Mouse (Mus musculus): ENCODE data around the gene Mdm1. TPM values are rescaled to one million over a fixed set of nuclear protein-coding genes. Genes with fewer than 3 reads are reported as not detected.
"Not testable (repeated sequence)": the region's sequence is repeated elsewhere in the genome, so short reads cannot be mapped to it uniquely, and the experiment has no call there.

Mdm1 gene
- polyA plus RNA-seq, 1 experiment from 2014 or later: 34.1 TPM

DNA sequence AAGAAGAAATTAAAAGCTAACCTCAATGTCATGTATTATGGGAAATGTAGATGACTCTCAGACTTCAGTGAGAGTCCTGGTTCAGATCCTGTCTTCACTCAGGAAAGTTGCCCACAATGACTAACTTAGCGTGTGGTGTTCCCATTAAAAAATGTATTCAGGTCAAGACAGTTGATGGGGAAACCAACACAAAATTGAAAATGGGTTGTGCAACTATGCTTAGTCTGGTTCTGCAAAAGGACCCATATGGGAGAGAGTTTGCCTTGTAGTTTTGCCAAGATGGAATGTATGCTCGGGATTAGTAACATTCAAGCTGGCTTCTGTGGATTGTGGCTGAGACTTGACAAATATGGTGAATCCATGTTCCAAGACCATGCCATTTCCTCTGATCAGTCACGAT is 31.3 kb downstream of the Mdm1 start:
- Histone ChIP-seq H3K4me3 (ENCODE audit: low read depth, low read length) (no peak overlapping the region), H3K27me3 (ENCODE audit: control insufficient read depth, insufficient read depth, low read length) (no peaks in the 10 kb centered on the region), H3K36me3 (ENCODE audit: control insufficient read depth, insufficient read depth, low read length) (no peaks in the 10 kb centered on the region), H3K9me3 (ENCODE audit: control insufficient read depth, low read length) (no peaks in the 10 kb centered on the region), H3K4me1 (ENCODE audit: control insufficient read depth, insufficient read depth, low read length) (no peaks in the 10 kb centered on the region), H3K9ac (replicated peaks; ENCODE audit: low read depth, low read length) (no peak overlapping the region), H3K4me2 (ENCODE audit: low read depth, low read length) (no peak overlapping the region), H3K27ac (ENCODE audit: low read depth, low read length) (no peak overlapping the region)
- ATAC-seq (ENCODE audit: low read depth): no peak
- WGBS: 95% methylated on average over 3 of the region's 3 CpGs

DNA sequence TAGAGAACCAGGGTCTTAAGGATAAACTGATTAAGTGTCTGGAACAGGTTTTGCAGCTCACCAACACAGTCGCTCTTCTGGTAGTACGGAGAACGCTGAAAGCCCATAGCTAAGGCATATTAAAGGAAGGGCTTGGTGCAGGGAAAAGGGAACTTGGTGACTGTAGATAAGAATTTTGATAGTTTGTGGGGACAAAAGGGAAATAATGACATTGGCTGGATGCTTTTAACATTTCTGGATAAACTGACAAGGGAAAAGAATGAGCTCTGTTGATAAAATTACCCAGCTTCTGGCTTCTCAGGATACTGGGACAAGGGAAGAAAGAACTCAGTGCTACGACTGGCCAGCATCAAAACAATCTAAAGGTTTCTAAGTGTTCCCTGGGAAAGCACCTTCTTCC is 33.9 kb downstream of the Mdm1 start:
- H3K9ac ChIP-seq (replicated peaks; ENCODE audit: low read depth, low read length); H3K27me3 ChIP-seq (ENCODE audit: control insufficient read depth, insufficient read depth, low read length); H3K36me3 ChIP-seq (ENCODE audit: control insufficient read depth, insufficient read depth, low read length); H3K27ac ChIP-seq (ENCODE audit: low read depth, low read length); H3K4me1 ChIP-seq (ENCODE audit: control insufficient read depth, insufficient read depth, low read length); H3K4me3 ChIP-seq (ENCODE audit: low read depth, low read length); H3K4me2 ChIP-seq (ENCODE audit: low read depth, low read length); H3K9me3 ChIP-seq (ENCODE audit: control insufficient read depth, low read length); ATAC-seq (ENCODE audit: low read depth): not testable (repeated sequence)
- WGBS: 96% methylated on average over 4 of the region's 4 CpGs

DNA sequence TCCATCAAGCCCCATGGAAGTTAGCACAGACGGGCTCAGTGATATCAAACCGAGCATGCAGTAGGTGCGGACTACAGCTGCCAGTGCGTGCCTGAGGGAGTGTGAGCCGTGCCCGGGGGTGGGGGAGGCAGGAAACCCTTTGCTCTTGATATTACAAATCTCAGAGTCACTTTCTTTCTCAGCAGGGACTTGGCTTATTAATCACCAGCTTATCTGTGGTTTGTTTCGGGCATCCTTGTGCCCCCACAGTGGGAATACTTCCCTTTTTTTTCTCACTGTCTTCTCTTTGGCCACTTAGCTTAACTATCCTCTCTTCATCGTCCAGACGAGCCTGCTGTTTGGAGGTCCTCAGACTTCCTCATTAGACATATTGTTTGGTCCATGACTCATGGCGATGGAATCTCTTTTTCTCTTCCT is 37.1 kb downstream of the Mdm1 start:
- H3K4me3 ChIP-seq (ENCODE audit: low read depth, low read length): no peak overlapping the region
- 83% methylated on average over 10 of the region's 10 CpGs for WGBS
- no peak overlapping the region for H3K27ac ChIP-seq (ENCODE audit: low read depth, low read length)
- H3K9me3 ChIP-seq (ENCODE audit: control insufficient read depth, low read length): no peaks in the 10 kb centered on the region
- H3K4me1 ChIP-seq (ENCODE audit: control insufficient read depth, insufficient read depth, low read length): no peaks in the 10 kb centered on the region
- no peak for ATAC-seq (ENCODE audit: low read depth)
- no peaks in the 10 kb centered on the region for H3K27me3 ChIP-seq (ENCODE audit: control insufficient read depth, insufficient read depth, low read length)
- no peaks in the 10 kb centered on the region for H3K36me3 ChIP-seq (ENCODE audit: control insufficient read depth, insufficient read depth, low read length)
- H3K4me2 ChIP-seq (ENCODE audit: low read depth, low read length): no peak overlapping the region
- no peak overlapping the region for H3K9ac ChIP-seq (replicated peaks; ENCODE audit: low read depth, low read length)

DNA sequence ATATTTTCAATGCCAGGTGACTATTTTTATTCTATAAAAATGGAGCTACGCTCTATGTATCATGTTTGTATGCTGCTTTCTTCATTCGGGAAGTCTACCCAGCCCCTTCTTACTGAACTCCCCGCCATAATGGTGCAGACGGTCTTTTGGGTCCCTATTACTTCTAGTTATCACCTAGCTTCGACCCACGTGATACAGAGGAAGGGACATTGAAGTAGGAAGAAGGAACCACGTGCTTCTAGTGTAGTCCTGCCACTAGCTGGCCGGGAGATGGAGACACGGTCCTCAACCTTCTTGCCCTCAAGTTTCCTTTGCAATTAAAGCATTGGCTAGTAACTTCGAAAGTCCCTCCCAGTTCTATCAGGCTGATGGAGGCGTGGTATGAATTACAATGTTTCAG is 37.7 kb downstream of the Mdm1 start:
- ATAC-seq (ENCODE audit: low read depth): no peak
- no peak overlapping the region for H3K4me2 ChIP-seq (ENCODE audit: low read depth, low read length)
- no peaks in the 10 kb centered on the region for H3K27me3 ChIP-seq (ENCODE audit: control insufficient read depth, insufficient read depth, low read length)
- H3K9ac ChIP-seq (replicated peaks; ENCODE audit: low read depth, low read length): no peak overlapping the region
- no peaks in the 10 kb centered on the region for H3K4me1 ChIP-seq (ENCODE audit: control insufficient read depth, insufficient read depth, low read length)
- H3K27ac ChIP-seq (ENCODE audit: low read depth, low read length): no peak overlapping the region
- 91% methylated on average over 11 of the region's 11 CpGs for WGBS
- no peaks in the 10 kb centered on the region for H3K36me3 ChIP-seq (ENCODE audit: control insufficient read depth, insufficient read depth, low read length)
- H3K4me3 ChIP-seq (ENCODE audit: low read depth, low read length): no peak overlapping the region
- H3K9me3 ChIP-seq (ENCODE audit: control insufficient read depth, low read length): no peaks in the 10 kb centered on the region

DNA sequence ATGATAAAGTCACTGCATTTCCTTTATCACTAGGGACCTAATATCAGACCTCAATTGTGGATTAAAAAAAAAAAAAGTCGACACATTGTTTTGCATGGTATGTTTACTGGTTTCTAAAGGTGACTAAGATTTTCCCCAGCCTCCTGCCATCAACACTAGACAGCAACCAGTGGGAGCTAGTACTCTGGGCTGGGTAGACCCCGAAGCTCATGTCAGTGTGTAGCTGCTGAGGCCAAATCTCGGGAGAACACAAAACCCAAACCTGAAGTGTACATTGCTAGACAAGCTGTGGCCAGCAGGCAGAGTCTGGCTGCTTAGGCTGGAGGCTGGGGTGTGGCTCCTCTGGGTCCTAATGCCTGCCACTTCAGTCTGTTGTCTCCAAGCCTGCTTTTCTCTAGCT is 53.5 kb downstream of the Mdm1 start:
- H3K27me3 ChIP-seq (ENCODE audit: control insufficient read depth, insufficient read depth, low read length); H3K9ac ChIP-seq (replicated peaks; ENCODE audit: low read depth, low read length); H3K4me1 ChIP-seq (ENCODE audit: control insufficient read depth, insufficient read depth, low read length); H3K4me2 ChIP-seq (ENCODE audit: low read depth, low read length); ATAC-seq (ENCODE audit: low read depth); H3K4me3 ChIP-seq (ENCODE audit: low read depth, low read length); H3K9me3 ChIP-seq (ENCODE audit: control insufficient read depth, low read length); H3K36me3 ChIP-seq (ENCODE audit: control insufficient read depth, insufficient read depth, low read length); H3K27ac ChIP-seq (ENCODE audit: low read depth, low read length): not testable (repeated sequence)
- WGBS: 41% methylated on average over 3 of the region's 3 CpGs

DNA sequence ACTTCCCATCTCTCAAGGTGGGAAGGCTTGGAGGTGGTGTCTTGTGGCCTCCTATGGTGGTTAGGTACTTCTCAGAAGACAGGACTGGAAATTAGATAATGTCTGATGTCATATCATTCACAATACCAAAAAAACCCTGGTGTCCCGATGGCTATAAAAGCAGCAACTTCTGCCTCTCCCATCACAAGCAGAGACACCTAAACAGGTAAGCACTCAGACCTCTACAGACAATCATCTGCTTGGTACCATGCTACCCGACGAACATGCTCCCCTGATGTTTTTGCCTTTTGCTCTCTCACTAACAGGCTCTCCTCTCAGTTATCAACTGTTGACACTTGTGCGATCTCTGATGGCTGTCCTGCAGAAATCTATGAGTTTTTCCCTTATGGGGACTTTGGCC is 63.0 kb downstream of the Mdm1 start, which contains the start of gene Il22:
Gene Il22, plus strand, starts transcription at position 301 of the 400 bp plus-strand sequence.
- no peaks in the 10 kb centered on the region for H3K9me3 ChIP-seq (ENCODE audit: control insufficient read depth, low read length)
- WGBS: 95% methylated on average over 4 of the region's 4 CpGs
- H3K9ac ChIP-seq (replicated peaks; ENCODE audit: low read depth, low read length): no peak within 1 kb of the TSS
- no peaks in the 10 kb centered on the region for H3K27me3 ChIP-seq (ENCODE audit: control insufficient read depth, insufficient read depth, low read length)
- H3K4me2 ChIP-seq (ENCODE audit: low read depth, low read length): no peak within 1 kb of the TSS
- H3K4me3 ChIP-seq (ENCODE audit: low read depth, low read length): no peak within 1 kb of the TSS
- no peak within 1 kb of the TSS for H3K27ac ChIP-seq (ENCODE audit: low read depth, low read length)
- H3K36me3 ChIP-seq (ENCODE audit: control insufficient read depth, insufficient read depth, low read length): no peaks in the 10 kb centered on the region
- no peak for ATAC-seq (ENCODE audit: low read depth)
- H3K4me1 ChIP-seq (ENCODE audit: control insufficient read depth, insufficient read depth, low read length): no peaks in the 10 kb centered on the region

DNA sequence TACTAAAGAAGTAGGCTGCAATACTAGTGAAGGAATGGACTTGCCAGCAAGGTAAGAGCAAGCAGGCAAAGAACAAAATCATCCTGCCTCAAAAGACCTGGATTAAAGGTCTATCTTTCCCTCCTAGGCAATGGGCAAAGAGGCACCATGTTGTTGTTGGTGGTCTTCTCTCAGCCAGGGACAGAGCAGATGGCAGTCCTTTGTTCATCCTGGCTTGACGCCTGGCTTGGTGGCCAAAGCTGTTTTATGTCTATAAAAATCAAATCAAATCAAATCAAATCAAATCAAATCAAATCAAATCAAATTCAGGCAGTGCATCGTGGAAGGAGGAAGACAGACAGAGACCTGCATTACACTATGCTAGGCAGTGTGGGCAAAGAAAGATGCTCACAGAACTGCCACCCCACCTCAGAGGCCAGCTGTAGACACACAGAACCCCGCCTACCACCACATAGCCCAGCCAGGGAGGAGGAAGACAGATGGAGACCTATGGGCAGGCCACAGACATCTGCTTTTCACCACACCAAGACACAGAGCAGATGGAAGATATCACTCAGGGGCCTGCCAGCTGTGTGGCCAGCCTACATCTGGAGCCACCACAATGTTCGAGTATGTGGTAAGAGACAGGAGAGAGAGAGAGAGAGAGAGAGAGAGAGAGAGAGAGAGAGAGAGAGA is 74.2 kb downstream of the Mdm1 start:
- not testable (repeated sequence) for ATAC-seq (ENCODE audit: low read depth); H3K27me3 ChIP-seq (ENCODE audit: control insufficient read depth, insufficient read depth, low read length); H3K36me3 ChIP-seq (ENCODE audit: control insufficient read depth, insufficient read depth, low read length)

More for the DNA sequence above, 74.2 kb downstream of the Mdm1 start:
- not testable (repeated sequence) for H3K9me3 ChIP-seq (ENCODE audit: control insufficient read depth, low read length); H3K27ac ChIP-seq (ENCODE audit: low read depth, low read length); H3K4me3 ChIP-seq (ENCODE audit: low read depth, low read length); H3K4me2 ChIP-seq (ENCODE audit: low read depth, low read length); H3K4me1 ChIP-seq (ENCODE audit: control insufficient read depth, insufficient read depth, low read length); H3K9ac ChIP-seq (replicated peaks; ENCODE audit: low read depth, low read length)
- WGBS: 89% methylated on average over 2 of the region's 4 CpGs

Other genes starting within 250 kb of the Mdm1 start
- 0.24 TPM in 1 of 2 replicates, not detected in the other for gene Il22, start 63.1 kb downstream of the Mdm1 start, polyA plus RNA-seq (2014; fragmentation: Nextera tagmentation; extraction: Ambion mirVana)
- 0.35 and 0.37 TPM in 2 replicates for gene Gm32717, start 99.0 kb downstream of the Mdm1 start, polyA plus RNA-seq (2014; fragmentation: Nextera tagmentation; extraction: Ambion mirVana)
- 0.35 and 0.37 TPM in 2 replicates for gene Gm32802, start 116.9 kb downstream of the Mdm1 start, polyA plus RNA-seq (2014; fragmentation: Nextera tagmentation; extraction: Ambion mirVana)
- not detected in 2 replicates for gene Iltifb, start 153.2 kb downstream of the Mdm1 start, polyA plus RNA-seq (2014; fragmentation: Nextera tagmentation; extraction: Ambion mirVana)
- gene Gm9040, start 185.2 kb downstream of the Mdm1 start, polyA plus RNA-seq (2014; fragmentation: Nextera tagmentation; extraction: Ambion mirVana): not detected in 2 replicates
- not detected in 2 replicates for gene Gm9044, start 190.6 kb downstream of the Mdm1 start, polyA plus RNA-seq (2014; fragmentation: Nextera tagmentation; extraction: Ambion mirVana)
- gene Gm9045, start 196.0 kb downstream of the Mdm1 start, polyA plus RNA-seq (2014; fragmentation: Nextera tagmentation; extraction: Ambion mirVana): not detected in 2 replicates
- not detected in 2 replicates for gene Gm9046, start 201.4 kb downstream of the Mdm1 start, polyA plus RNA-seq (2014; fragmentation: Nextera tagmentation; extraction: Ambion mirVana)
- not detected in 2 replicates for gene Gm9048, start 206.9 kb downstream of the Mdm1 start, polyA plus RNA-seq (2014; fragmentation: Nextera tagmentation; extraction: Ambion mirVana)
- gene Gm9049, start 212.3 kb downstream of the Mdm1 start, polyA plus RNA-seq (2014; fragmentation: Nextera tagmentation; extraction: Ambion mirVana): not detected in 2 replicates